Mouse (Mus musculus) testis, adult 2 months (tissue): ENCODE measurements around the gene B4gat1. TPM values are rescaled to one million over a fixed set of nuclear protein-coding genes. Genes with fewer than 3 reads are reported as not detected.
A peak's percentile ranks its signal among the peaks of the same experiment; 100 is the strongest.

Experiments used
- H3K27ac ChIP-seq: fragments of 200-500 bp; 2 replicates; pipeline ENCODE4 v1.5.1; 2012; ENCODE audit warnings: low read depth, low read length; ENCODE audit not compliant: control insufficient read depth, insufficient read depth
- H3K27me3 ChIP-seq: fragments of 200-500 bp; 2 replicates; pipeline ENCODE4 v1.6.1; 2012; ENCODE audit warnings: mild to moderate bottlenecking, low read length, moderate library complexity; ENCODE audit not compliant: control insufficient read depth, insufficient read depth
- H3K36me3 ChIP-seq: fragments of 200-500 bp; 2 replicates; pipeline ENCODE4 v1.6.1; 2012; ENCODE audit warnings: mild to moderate bottlenecking, low read length; ENCODE audit not compliant: control insufficient read depth, insufficient read depth
- H3K4me1 ChIP-seq: fragments of 200-500 bp; 2 replicates; pipeline ENCODE4 v1.6.1; 2012; ENCODE audit warnings: low read length; ENCODE audit not compliant: control insufficient read depth, insufficient read depth
- H3K4me3 ChIP-seq: fragments of 200-500 bp; 2 replicates; pipeline ENCODE4 v1.5.1; 2012; ENCODE audit warnings: low read depth, mild to moderate bottlenecking, low read length, moderate library complexity, mixed read lengths; ENCODE audit not compliant: control insufficient read depth
- CTCF ChIP-seq: fragments of 200-500 bp; IDR thresholded peaks from 2 replicates; pipeline ENCODE4 v1.5.1; 2012; ENCODE audit warnings: low read depth, mild to moderate bottlenecking, inconsistent platforms, low read length, moderate library complexity; ENCODE audit not compliant: control insufficient read depth, insufficient read depth, insufficient replicate concordance
- POLR2A ChIP-seq: fragments of 200-500 bp; IDR thresholded peaks from 2 replicates; pipeline ENCODE4 v1.6.1; 2012; ENCODE audit warnings: low read depth, mild to moderate bottlenecking, inconsistent platforms, low read length, moderate library complexity; ENCODE audit not compliant: control insufficient read depth
- polyA plus RNA-seq: library from polyadenylated mRNA; depleted of rRNA; stranded (reverse); fragments of >200 nt; gene quantifications from 2 replicates; pipeline ENCODE4 v1.2.3, GENCODE M21; 2012

The B4gat1 gene
- polyA plus RNA-seq, 1 experiment = 3.7 TPM

- peak overlapping the region; percentile 54 for H3K4me3 ChIP-seq
- H3K27ac ChIP-seq = no peak overlapping the region
- H3K4me1 ChIP-seq = peaks cover 6% of the 10 kb centered on the region
- no peaks in the 10 kb centered on the region for H3K27me3 ChIP-seq
- no peaks in the 10 kb centered on the region for H3K36me3 ChIP-seq
- TF ChIP-seq CTCF (no peak), POLR2A (no peak)
Measured at GRCm38 (mm10) chr19:5052853-5053252, 14.2 kb downstream of the B4gat1 start.

- no peaks in the 10 kb centered on the region for H3K27me3 ChIP-seq
- H3K4me3 ChIP-seq = no peak overlapping the region
- TF ChIP-seq POLR2A (no peak), CTCF (peak; percentile 53; the same call in 1 of the 2 replicates)
- no peaks in the 10 kb centered on the region for H3K36me3 ChIP-seq
- peaks cover 8% of the 10 kb centered on the region for H3K4me1 ChIP-seq
- no peak overlapping the region for H3K27ac ChIP-seq
Measured at GRCm38 (mm10) chr19:5053909-5054308, 15.3 kb downstream of the B4gat1 start.

GRCm38 (mm10) chr19:5056251-5056650 is 17.6 kb downstream of the B4gat1 start:
- no peak overlapping the region for H3K4me3 ChIP-seq
- H3K4me1 ChIP-seq = peaks cover 8% of the 10 kb centered on the region
- TF ChIP-seq CTCF = peak; percentile 22; the same call in 1 of the 2 replicates
- no peak for TF ChIP-seq POLR2A
- H3K36me3 ChIP-seq = no peaks in the 10 kb centered on the region
- no peak overlapping the region for H3K27ac ChIP-seq
- no peaks in the 10 kb centered on the region for H3K27me3 ChIP-seq

GRCm38 (mm10) chr19:5057876-5058775 is 19.5 kb downstream of the B4gat1 start:
- no peaks in the 10 kb centered on the region for H3K36me3 ChIP-seq
- H3K27ac ChIP-seq = no peak overlapping the region
- no peaks in the 10 kb centered on the region for H3K27me3 ChIP-seq
- no peak overlapping the region for H3K4me3 ChIP-seq
- H3K4me1 ChIP-seq = peaks cover 3% of the 10 kb centered on the region; the same call in 1 of the 2 replicates
- no peak for TF ChIP-seq POLR2A
- TF ChIP-seq CTCF = no peak

- no peaks in the 10 kb centered on the region for H3K36me3 ChIP-seq
- no peak overlapping the region for H3K4me3 ChIP-seq
- TF ChIP-seq POLR2A (no peak), CTCF (no peak)
- no peak overlapping the region for H3K27ac ChIP-seq
- H3K4me1 ChIP-seq = peaks cover 3% of the 10 kb centered on the region; the same call in 1 of the 2 replicates
- H3K27me3 ChIP-seq = no peaks in the 10 kb centered on the region
Measured at GRCm38 (mm10) chr19:5058801-5059771, 20.5 kb downstream of the B4gat1 start.

- H3K27ac ChIP-seq = no peak overlapping the region
- TF ChIP-seq CTCF = no peak
- no peak for TF ChIP-seq POLR2A
- H3K27me3 ChIP-seq = no peaks in the 10 kb centered on the region
- H3K4me1 ChIP-seq = peaks cover 3% of the 10 kb centered on the region; the same call in 1 of the 2 replicates
- H3K4me3 ChIP-seq = no peak overlapping the region
- H3K36me3 ChIP-seq = no peaks in the 10 kb centered on the region
Measured at GRCm38 (mm10) chr19:5060365-5061330, 22.0 kb downstream of the B4gat1 start.
